Mouse (Mus musculus) small intestine, adult 2 months (tissue): ENCODE measurements around the gene Lgi1. TPM values are rescaled to one million over a fixed set of nuclear protein-coding genes. Genes with fewer than 3 reads are reported as not detected.

Experiments used
- H3K27ac ChIP-seq: fragments of 200-500 bp; 2 replicates; pipeline ENCODE4 v1.5.1; 2012; ENCODE audit warnings: low read depth, low read length, control low read depth, inconsistent platforms; ENCODE audit not compliant: insufficient read depth
- H3K27me3 ChIP-seq: fragments of 200-500 bp; 2 replicates; pipeline ENCODE4 v1.6.1; 2012; ENCODE audit warnings: mild to moderate bottlenecking, moderate library complexity, low read length, inconsistent platforms; ENCODE audit not compliant: control insufficient read depth, insufficient read depth
- H3K36me3 ChIP-seq: fragments of 200-500 bp; 2 replicates; pipeline ENCODE4 v1.6.1; 2012; ENCODE audit warnings: mild to moderate bottlenecking, low read length, control low read depth, inconsistent platforms; ENCODE audit not compliant: control insufficient read depth, insufficient read depth
- H3K4me1 ChIP-seq: fragments of 200-500 bp; 2 replicates; pipeline ENCODE4 v1.6.1; 2012; ENCODE audit warnings: low read length, inconsistent platforms, mixed read lengths; ENCODE audit not compliant: control insufficient read depth, insufficient read depth, insufficient read length
- H3K4me3 ChIP-seq: fragments of 200-500 bp; 2 replicates; pipeline ENCODE4 v1.5.1; 2012; ENCODE audit warnings: low read depth, mild to moderate bottlenecking, control low read depth, inconsistent platforms, low read length, moderate library complexity
- CTCF ChIP-seq: fragments of 200-500 bp; IDR thresholded peaks from 2 replicates; pipeline ENCODE4 v1.5.1; 2012; ENCODE audit warnings: low read depth, mild to moderate bottlenecking, control low read depth, inconsistent platforms, low read length, moderate library complexity, mixed read lengths; ENCODE audit not compliant: insufficient replicate concordance, insufficient read length; ENCODE audit errors: extremely low read depth
- POLR2A ChIP-seq: fragments of 200-500 bp; IDR thresholded peaks from 2 replicates; pipeline ENCODE4 v1.6.1; 2012; ENCODE audit warnings: low read depth, mild to moderate bottlenecking, control low read depth, inconsistent platforms, low read length, moderate library complexity
- WGBS: fragments of 180-500 bp; shearing (Covaris S2); methylation state at CpG from one replicate; pipeline ENCODE4 v1.1.7; 2018; 5-methylcytosine and 5-hydroxymethylcytosine counted together
- polyA plus RNA-seq: library from polyadenylated mRNA; depleted of rRNA; stranded (reverse); fragments of >200 nt; gene quantifications from 2 replicates; pipeline ENCODE4 v1.2.3, GENCODE M21; 2012; rRNA removed

The Lgi1 gene
- not detected in 2 replicates for polyA plus RNA-seq

DNA sequence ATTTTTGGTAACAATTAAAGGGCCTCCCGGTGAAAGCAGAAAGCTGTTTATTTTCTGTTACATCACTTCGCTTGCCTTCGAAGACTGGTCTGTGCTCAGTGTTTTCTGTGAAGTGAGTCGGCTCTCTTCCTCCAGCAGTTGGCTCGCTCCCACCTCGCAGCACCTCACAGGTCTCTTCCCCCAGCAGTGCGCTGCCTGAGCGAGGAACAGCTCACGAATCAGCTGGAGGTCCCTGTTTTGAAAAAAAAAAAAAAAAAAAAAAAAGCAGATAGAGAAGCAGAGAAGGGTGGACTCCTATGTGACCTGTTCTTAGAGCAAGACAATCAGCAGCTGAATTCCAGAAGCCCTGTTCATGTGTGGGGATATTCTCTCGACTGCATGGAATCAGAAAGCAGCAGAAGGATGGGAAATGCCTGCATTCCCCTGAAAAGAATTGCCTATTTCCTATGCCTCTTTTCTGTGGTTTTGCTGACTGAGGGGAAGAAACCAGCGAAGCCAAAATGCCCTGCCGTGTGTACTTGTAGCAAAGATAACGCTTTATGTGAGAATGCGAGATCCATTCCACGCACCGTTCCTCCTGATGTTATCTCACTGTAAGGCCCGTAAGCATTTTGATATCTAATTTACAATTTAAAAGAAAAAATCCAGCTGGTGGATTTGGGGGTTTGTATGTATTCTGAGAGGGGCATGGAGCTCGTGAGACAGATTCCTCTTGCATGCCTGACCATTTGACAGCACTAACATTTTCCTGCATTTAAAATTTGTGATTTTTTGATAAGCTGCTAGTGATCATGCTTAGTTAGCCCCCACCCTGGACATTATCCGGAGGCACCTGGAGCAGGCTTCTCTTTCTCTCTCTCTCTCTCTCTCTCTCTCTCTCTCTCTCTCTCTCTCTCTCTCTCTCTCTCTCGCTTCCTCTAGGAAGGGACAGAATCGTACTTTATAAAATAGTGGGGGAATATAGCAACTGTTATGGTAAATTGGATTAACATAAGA lies at the start of gene Lgi1:
Lgi1 (plus strand) TSS at position 32 of the 996 bp plus-strand sequence.
- no peaks in the 10 kb centered on the region for H3K36me3 ChIP-seq
- no peak within 1 kb of the TSS for H3K4me3 ChIP-seq
- no peak within 1 kb of the TSS for H3K27ac ChIP-seq
- WGBS, result 24% methylated on average over 21 of the region's 21 CpGs
- no peak for TF ChIP-seq POLR2A
- TF ChIP-seq CTCF, result no peak
- peaks cover 12% of the 10 kb centered on the region for H3K27me3 ChIP-seq
- H3K4me1 ChIP-seq, result no peaks in the 10 kb centered on the region

DNA sequence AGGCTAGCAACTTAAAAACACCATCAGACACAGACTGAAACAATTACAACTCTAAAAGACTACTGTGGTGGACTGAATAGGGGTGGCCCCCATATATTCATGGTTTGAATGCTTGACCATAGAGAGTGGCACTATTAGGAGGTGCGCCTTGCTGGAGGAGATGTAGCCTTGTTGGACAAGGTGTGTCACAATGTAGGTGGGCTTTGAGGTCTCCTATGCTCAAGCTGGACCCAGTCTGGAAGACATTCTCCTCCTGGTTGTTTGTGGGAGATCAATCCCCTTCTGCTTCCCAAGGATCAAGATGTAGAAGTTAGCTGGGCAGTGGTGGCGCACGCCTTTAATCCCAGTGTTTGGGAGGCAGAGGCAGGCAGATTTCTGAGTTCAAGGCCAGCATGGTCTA lies 46.6 kb upstream of the Lgi1 start:
- Histone ChIP-seq H3K27ac (no peak overlapping the region), H3K4me1 (no peaks in the 10 kb centered on the region), H3K4me3 (no peak overlapping the region), H3K27me3 (no peaks in the 10 kb centered on the region), H3K36me3 (peaks cover 19% of the 10 kb centered on the region)
- 100% methylated on average over 3 of the region's 3 CpGs for WGBS
- TF ChIP-seq POLR2A (no peak), CTCF (no peak)

DNA sequence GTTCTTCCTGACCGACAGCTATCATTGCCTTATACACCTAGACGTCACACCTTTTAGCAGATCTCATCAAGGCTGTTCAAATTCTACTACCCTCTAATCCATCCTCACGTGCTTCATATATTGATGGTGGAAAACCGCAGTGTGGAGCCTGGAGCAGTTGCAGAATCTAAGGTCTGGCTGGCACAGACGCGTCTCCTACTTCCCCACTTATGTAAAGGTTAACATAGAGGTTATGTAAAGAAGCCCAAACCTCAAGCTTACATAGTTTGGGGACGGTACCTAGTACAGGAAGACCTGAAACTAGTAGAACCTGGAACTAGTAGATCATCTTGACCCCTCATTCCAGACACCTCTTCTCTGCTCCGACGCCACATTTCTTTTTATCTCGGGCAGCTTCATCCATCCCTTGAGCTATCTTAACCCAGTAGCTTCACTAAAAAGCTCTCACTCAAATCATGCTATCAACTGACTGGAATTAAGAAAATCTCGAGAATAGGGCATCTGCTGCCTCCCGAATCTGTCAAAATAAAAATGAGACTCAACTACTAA lies 40.9 kb upstream of the Lgi1 start:
- 4% methylated on average over 12 of the region's 12 CpGs for WGBS
- H3K4me1 ChIP-seq, result peaks cover 5% of the 10 kb centered on the region; the same call in 1 of the 2 replicates
- TF ChIP-seq CTCF, result no peak
- no peak for TF ChIP-seq POLR2A
- H3K27ac ChIP-seq, result peak overlapping the region; percentile 90
- peak overlapping the region; percentile 99 for H3K4me3 ChIP-seq
- H3K27me3 ChIP-seq, result no peaks in the 10 kb centered on the region
- peaks cover 4% of the 10 kb centered on the region; the same call in 1 of the 2 replicates for H3K36me3 ChIP-seq

DNA sequence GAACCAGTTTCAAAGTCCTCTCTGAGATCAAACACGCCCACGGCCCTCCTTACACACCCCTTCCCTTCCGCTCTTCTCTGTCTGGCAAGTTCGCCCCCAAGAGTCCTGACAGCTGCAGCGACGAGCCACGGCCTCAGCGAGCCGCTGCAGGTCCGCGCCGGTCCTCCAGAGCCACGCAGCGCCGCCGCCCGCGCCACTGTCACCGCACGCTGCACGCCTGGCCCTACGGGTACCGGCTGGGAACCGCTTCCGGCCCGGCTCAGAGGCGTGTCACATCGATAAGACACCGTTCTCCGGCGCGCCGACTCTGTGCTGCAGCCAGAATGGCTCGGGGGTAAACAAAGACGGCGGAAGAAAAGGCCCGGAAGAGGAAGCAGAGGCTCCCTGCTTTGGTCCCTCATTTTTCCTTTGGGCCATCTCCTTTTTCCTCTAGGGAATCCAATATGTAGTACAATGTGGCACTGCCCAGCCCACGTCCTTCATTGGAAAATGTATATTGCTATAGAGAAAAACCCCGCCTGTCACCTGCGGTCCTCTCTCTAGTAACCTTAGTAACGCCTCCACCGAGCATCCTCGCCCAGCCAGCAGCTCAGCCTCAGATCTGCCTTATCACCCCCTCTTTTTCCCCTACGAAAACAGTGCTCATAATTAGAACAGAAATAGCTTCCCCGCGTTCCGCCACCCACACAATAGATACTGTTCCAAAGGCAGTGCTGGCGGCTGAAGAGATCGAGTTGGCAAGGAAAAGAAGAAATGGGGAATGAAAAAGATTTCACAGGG lies 40.2 kb upstream of the Lgi1 start, which contains the start of gene Fra10ac1:
Fra10ac1 (minus strand) TSS at position 252 of the 780 bp plus-strand sequence.
- TF ChIP-seq CTCF, result peak; percentile 30; the same call in 1 of the 2 replicates
- TF ChIP-seq POLR2A, result peak; percentile 39; the same call in 1 of the 2 replicates
- under 1% methylated on average over 49 of the region's 49 CpGs for WGBS
- no peaks in the 10 kb centered on the region for H3K27me3 ChIP-seq
- H3K4me3 ChIP-seq, result peak within 1 kb of the TSS; percentile 99
- peaks cover 5% of the 10 kb centered on the region; the same call in 1 of the 2 replicates for H3K4me1 ChIP-seq
- H3K36me3 ChIP-seq, result no peaks in the 10 kb centered on the region
- H3K27ac ChIP-seq, result peak within 1 kb of the TSS; percentile 90

DNA sequence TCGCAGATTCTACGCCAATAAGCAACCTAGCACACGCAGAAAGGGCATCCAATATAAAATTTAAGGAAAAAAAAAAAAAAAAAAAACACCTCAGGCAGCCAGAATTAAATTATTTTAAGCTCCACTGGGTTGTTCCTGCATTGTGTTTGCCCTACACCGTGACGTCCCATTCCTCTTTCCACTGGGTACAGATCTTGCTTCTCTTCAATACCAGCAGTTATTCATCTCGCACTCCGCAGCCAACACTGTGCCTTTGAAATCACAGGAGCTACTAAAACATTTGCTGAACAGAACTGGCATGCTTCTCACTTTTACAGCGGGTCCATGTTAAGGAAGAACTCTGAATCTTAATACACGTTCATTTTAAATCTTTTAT lies 39.7 kb upstream of the Lgi1 start:
- peak overlapping the region; percentile 99 for H3K4me3 ChIP-seq
- H3K36me3 ChIP-seq, result no peaks in the 10 kb centered on the region
- 11% methylated on average over 9 of the region's 9 CpGs for WGBS
- TF ChIP-seq POLR2A (no peak), CTCF (no peak)
- no peaks in the 10 kb centered on the region for H3K27me3 ChIP-seq
- H3K27ac ChIP-seq, result no peak overlapping the region
- peaks cover 5% of the 10 kb centered on the region; the same call in 1 of the 2 replicates for H3K4me1 ChIP-seq

DNA sequence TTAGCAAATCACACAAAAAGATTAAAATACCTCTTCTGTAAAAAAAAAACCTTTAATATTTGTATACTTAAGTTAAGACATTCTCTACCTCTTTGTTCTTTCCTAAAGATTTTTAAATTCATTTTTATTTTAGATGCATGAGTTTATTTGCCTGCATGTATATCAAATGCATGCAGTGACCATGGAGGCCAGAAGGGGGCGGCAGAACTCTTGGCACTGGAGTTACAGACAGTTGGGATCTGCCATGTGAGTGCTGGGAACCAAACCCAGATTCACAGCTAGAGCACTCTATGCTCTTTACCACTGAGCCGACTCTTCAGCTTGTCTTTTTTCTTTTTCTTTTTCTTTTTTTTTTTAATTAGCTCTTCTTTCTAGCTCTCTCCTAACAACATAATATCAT lies 35.6 kb upstream of the Lgi1 start:
- Histone ChIP-seq H3K27ac (no peak overlapping the region), H3K4me1 (peaks cover 2% of the 10 kb centered on the region; the same call in 1 of the 2 replicates), H3K27me3 (no peaks in the 10 kb centered on the region), H3K36me3 (no peaks in the 10 kb centered on the region), H3K4me3 (no peak overlapping the region)
- TF ChIP-seq CTCF (no peak), POLR2A (no peak)
- 54% methylated on average over 2 of the region's 2 CpGs for WGBS
